Mouse (Mus musculus): ENCODE results near the gene Slc18b1.

Gene Slc18b1

GRCm38 (mm10) chr10:23811635-23812437 lies 15.1 kb downstream of the Slc18b1 start:
- peak; percentile 87 for DNase-seq

- DNase-seq: no peak
These were observed 15.6 kb downstream of the Slc18b1 start for GRCm38 (mm10) chr10:23812438-23812759.

GRCm38 (mm10) chr10:23812852-23813766 lies 16.3 kb downstream of the Slc18b1 start:
- DNase-seq: no peak

- peak; percentile 89 for DNase-seq
These were observed 18.4 kb downstream of the Slc18b1 start for GRCm38 (mm10) chr10:23815168-23815567.

GRCm38 (mm10) chr10:23816241-23816640 lies 19.5 kb downstream of the Slc18b1 start:
- no peak for DNase-seq

GRCm38 (mm10) chr10:23826516-23826915 lies 29.7 kb downstream of the Slc18b1 start:
- no peak for DNase-seq

- DNase-seq: no peak
These were observed 39.5 kb downstream of the Slc18b1 start for GRCm38 (mm10) chr10:23836003-23836964.

- DNase-seq: no peak
These were observed 40.3 kb downstream of the Slc18b1 start for GRCm38 (mm10) chr10:23837115-23837514.

GRCm38 (mm10) chr10:23838910-23839309 lies 42.1 kb downstream of the Slc18b1 start:
- no peak for DNase-seq

- DNase-seq: no peak
These were observed 42.6 kb downstream of the Slc18b1 start for GRCm38 (mm10) chr10:23839368-23839767.

GRCm38 (mm10) chr10:23840496-23840895 lies 43.7 kb downstream of the Slc18b1 start:
- DNase-seq: no peak

- DNase-seq: no peak
These were observed 54.6 kb downstream of the Slc18b1 start, which contains the start of gene Vnn3 for GRCm38 (mm10) chr10:23851228-23851912. Gene Vnn3 (plus strand): TSS chr10:23851462.

GRCm38 (mm10) chr10:23852096-23852495 lies 55.3 kb downstream of the Slc18b1 start:
- no peak for DNase-seq

- DNase-seq: peak; percentile 10
These were observed 67.9 kb downstream of the Slc18b1 start for GRCm38 (mm10) chr10:23864362-23865312.
